Mouse (Mus musculus): ENCODE data around the gene Rasgrf1. TPM values are rescaled to one million over a fixed set of nuclear protein-coding genes. Genes with fewer than 3 reads are reported as not detected.

The Rasgrf1 gene
- polyA plus RNA-seq, 1 experiment: not detected

GRCm38 (mm10) chr9:89913135-89913534 lies 3.4 kb downstream of the Rasgrf1 start:
- Histone ChIP-seq H3K27me3 (ENCODE audit: control insufficient read depth, insufficient read depth, insufficient read length) (no peaks in the 10 kb centered on the region), H3K36me3 (ENCODE audit: control insufficient read depth, insufficient read depth) (no peaks in the 10 kb centered on the region), H3ac (ENCODE audit: control insufficient read depth, insufficient read length, low read depth) (no peak overlapping the region), H3K4me3 (ENCODE audit: insufficient read depth, poor library complexity, severe bottlenecking) (no peak overlapping the region), H3K79me2 (ENCODE audit: control insufficient read depth, insufficient read depth) (no peaks in the 10 kb centered on the region), H3K79me3 (ENCODE audit: low read depth) (no peaks in the 10 kb centered on the region)
- TF ChIP-seq CTCF (IDR thresholded peaks at IDR 0.05; ENCODE audit: control insufficient read depth, insufficient read depth, insufficient read length) (no peak), FOSL1 (IDR thresholded peaks at IDR 0.05; ENCODE audit: insufficient read depth, low read length, poor library complexity, severe bottlenecking) (no peak)

GRCm38 (mm10) chr9:89916471-89916870 lies 6.8 kb downstream of the Rasgrf1 start:
- no peak overlapping the region for H3ac ChIP-seq (ENCODE audit: control insufficient read depth, insufficient read length, low read depth)
- no peak overlapping the region for H3K4me3 ChIP-seq (ENCODE audit: insufficient read depth, poor library complexity, severe bottlenecking)
- TF ChIP-seq FOSL1 (IDR thresholded peaks at IDR 0.05; ENCODE audit: insufficient read depth, low read length, poor library complexity, severe bottlenecking): no peak
- no peak for TF ChIP-seq MYOG (IDR thresholded peaks at IDR 0.05; ENCODE audit: control insufficient read depth, extremely low read depth, insufficient read length)
- no peak for TF ChIP-seq USF1 (IDR thresholded peaks at IDR 0.05; ENCODE audit: low read depth)
- no peak for TF ChIP-seq CEBPB (IDR thresholded peaks at IDR 0.05; ENCODE audit: low read depth)
- H3K36me3 ChIP-seq (ENCODE audit: control insufficient read depth, insufficient read depth): no peaks in the 10 kb centered on the region
- H3K27me3 ChIP-seq (ENCODE audit: control insufficient read depth, insufficient read depth, insufficient read length): no peaks in the 10 kb centered on the region
- H3K79me3 ChIP-seq (ENCODE audit: low read depth): no peaks in the 10 kb centered on the region
- H3K79me2 ChIP-seq (ENCODE audit: control insufficient read depth, insufficient read depth): no peaks in the 10 kb centered on the region

- H3ac ChIP-seq (ENCODE audit: control insufficient read depth, insufficient read length, low read depth): no peak overlapping the region
- no peak for TF ChIP-seq CTCF (IDR thresholded peaks at IDR 0.05; ENCODE audit: control insufficient read depth, insufficient read depth, insufficient read length)
- no peak for TF ChIP-seq CEBPB (IDR thresholded peaks at IDR 0.05; ENCODE audit: low read depth)
- TF ChIP-seq FOSL1 (IDR thresholded peaks at IDR 0.05; ENCODE audit: insufficient read depth, low read length, poor library complexity, severe bottlenecking): no peak
- TF ChIP-seq MAX (IDR thresholded peaks at IDR 0.05): no peak
- no peak for TF ChIP-seq MYOD1 (IDR thresholded peaks at IDR 0.05; ENCODE audit: control insufficient read depth, insufficient read length, low read depth)
- TF ChIP-seq USF1 (IDR thresholded peaks at IDR 0.05; ENCODE audit: low read depth): no peak
- TF ChIP-seq MYOG (IDR thresholded peaks at IDR 0.05; ENCODE audit: control insufficient read depth, extremely low read depth, insufficient read length): no peak
- no peaks in the 10 kb centered on the region for H3K27me3 ChIP-seq (ENCODE audit: control insufficient read depth, insufficient read depth, insufficient read length)
These were observed 7.7 kb downstream of the Rasgrf1 start for GRCm38 (mm10) chr9:89917431-89917830.

GRCm38 (mm10) chr9:89918832-89919231 lies 9.1 kb downstream of the Rasgrf1 start:
- Histone ChIP-seq H3K4me3 (ENCODE audit: insufficient read depth, poor library complexity, severe bottlenecking) (no peak overlapping the region), H3K36me3 (ENCODE audit: control insufficient read depth, insufficient read depth) (no peaks in the 10 kb centered on the region), H3K79me2 (ENCODE audit: control insufficient read depth, insufficient read depth) (no peaks in the 10 kb centered on the region), H3K79me3 (ENCODE audit: low read depth) (no peaks in the 10 kb centered on the region), H3ac (ENCODE audit: control insufficient read depth, insufficient read length, low read depth) (no peak overlapping the region), H3K27me3 (ENCODE audit: control insufficient read depth, insufficient read depth, insufficient read length) (no peaks in the 10 kb centered on the region)
- no peak for TF ChIP-seq MYOD1 (IDR thresholded peaks at IDR 0.05; ENCODE audit: control insufficient read depth, insufficient read length, low read depth)
- TF ChIP-seq USF1 (IDR thresholded peaks at IDR 0.05; ENCODE audit: low read depth): no peak
- TF ChIP-seq CTCF (IDR thresholded peaks at IDR 0.05; ENCODE audit: control insufficient read depth, insufficient read depth, insufficient read length): no peak
- TF ChIP-seq MYOG (IDR thresholded peaks at IDR 0.05; ENCODE audit: control insufficient read depth, extremely low read depth, insufficient read length): no peak
- TF ChIP-seq CEBPB (IDR thresholded peaks at IDR 0.05; ENCODE audit: low read depth): no peak
- no peak for TF ChIP-seq MAX (IDR thresholded peaks at IDR 0.05)
- no peak for TF ChIP-seq FOSL1 (IDR thresholded peaks at IDR 0.05; ENCODE audit: insufficient read depth, low read length, poor library complexity, severe bottlenecking)

More at GRCm38 (mm10) chr9:89917431-89917830, 7.7 kb downstream of the Rasgrf1 start:
- H3K79me3 ChIP-seq (ENCODE audit: low read depth): no peaks in the 10 kb centered on the region
- H3K79me2 ChIP-seq (ENCODE audit: control insufficient read depth, insufficient read depth): no peaks in the 10 kb centered on the region
- no peaks in the 10 kb centered on the region for H3K36me3 ChIP-seq (ENCODE audit: control insufficient read depth, insufficient read depth)
- H3K4me3 ChIP-seq (ENCODE audit: insufficient read depth, poor library complexity, severe bottlenecking): no peak overlapping the region

GRCm38 (mm10) chr9:89921121-89921520 lies 11.4 kb downstream of the Rasgrf1 start:
- H3K79me2 ChIP-seq (ENCODE audit: control insufficient read depth, insufficient read depth): no peaks in the 10 kb centered on the region
- TF ChIP-seq MAX (IDR thresholded peaks at IDR 0.05) (no peak), CEBPB (IDR thresholded peaks at IDR 0.05; ENCODE audit: low read depth) (no peak), USF1 (IDR thresholded peaks at IDR 0.05; ENCODE audit: low read depth) (no peak), MYOD1 (IDR thresholded peaks at IDR 0.05; ENCODE audit: control insufficient read depth, insufficient read length, low read depth) (no peak), CTCF (IDR thresholded peaks at IDR 0.05; ENCODE audit: control insufficient read depth, insufficient read depth, insufficient read length) (no peak), FOSL1 (IDR thresholded peaks at IDR 0.05; ENCODE audit: insufficient read depth, low read length, poor library complexity, severe bottlenecking) (no peak)
- H3ac ChIP-seq (ENCODE audit: control insufficient read depth, insufficient read length, low read depth): no peak overlapping the region
- H3K79me3 ChIP-seq (ENCODE audit: low read depth): no peaks in the 10 kb centered on the region
- H3K4me3 ChIP-seq (ENCODE audit: insufficient read depth, poor library complexity, severe bottlenecking): no peak overlapping the region
- H3K36me3 ChIP-seq (ENCODE audit: control insufficient read depth, insufficient read depth): no peaks in the 10 kb centered on the region
- H3K27me3 ChIP-seq (ENCODE audit: control insufficient read depth, insufficient read depth, insufficient read length): no peaks in the 10 kb centered on the region

- Histone ChIP-seq H3K27me3 (ENCODE audit: control insufficient read depth, insufficient read depth, insufficient read length) (no peaks in the 10 kb centered on the region), H3K79me3 (ENCODE audit: low read depth) (no peaks in the 10 kb centered on the region), H3K4me3 (ENCODE audit: insufficient read depth, poor library complexity, severe bottlenecking) (no peak overlapping the region), H3ac (ENCODE audit: control insufficient read depth, insufficient read length, low read depth) (no peak overlapping the region), H3K79me2 (ENCODE audit: control insufficient read depth, insufficient read depth) (no peaks in the 10 kb centered on the region), H3K36me3 (ENCODE audit: control insufficient read depth, insufficient read depth) (no peaks in the 10 kb centered on the region)
- TF ChIP-seq CEBPB (IDR thresholded peaks at IDR 0.05; ENCODE audit: low read depth): no peak
- TF ChIP-seq FOSL1 (IDR thresholded peaks at IDR 0.05; ENCODE audit: insufficient read depth, low read length, poor library complexity, severe bottlenecking): no peak
- no peak for TF ChIP-seq MYOD1 (IDR thresholded peaks at IDR 0.05; ENCODE audit: control insufficient read depth, insufficient read length, low read depth)
- no peak for TF ChIP-seq MAX (IDR thresholded peaks at IDR 0.05)
- TF ChIP-seq USF1 (IDR thresholded peaks at IDR 0.05; ENCODE audit: low read depth): no peak
- no peak for TF ChIP-seq CTCF (IDR thresholded peaks at IDR 0.05; ENCODE audit: control insufficient read depth, insufficient read depth, insufficient read length)
- TF ChIP-seq MYOG (IDR thresholded peaks at IDR 0.05; ENCODE audit: control insufficient read depth, extremely low read depth, insufficient read length): no peak
These were observed 13.0 kb downstream of the Rasgrf1 start for GRCm38 (mm10) chr9:89922666-89923065.
